Mouse (Mus musculus) kidney, postnatal 25 days (tissue): ENCODE data around the gene Nos1.

ENCODE experiments used
- DNase-seq, 2 experiments: peaks; one replicate each; pipeline ENCODE4 v3.0.0; 2021; ENCODE audit warnings: mixed read lengths in 2 of 2

Nos1 gene

GRCm38 (mm10) chr5:117900921-117901705 lies 120.3 kb downstream of the Nos1 start:
- DNase-seq = peak; percentile 58 to 77

- DNase-seq = no peak
Observed at GRCm38 (mm10) chr5:117903534-117903933, 122.7 kb downstream of the Nos1 start.

GRCm38 (mm10) chr5:117905728-117906127 lies 124.9 kb downstream of the Nos1 start:
- no peak for DNase-seq

GRCm38 (mm10) chr5:117909524-117909923 lies 128.7 kb downstream of the Nos1 start:
- no peak for DNase-seq

GRCm38 (mm10) chr5:117916349-117916748 lies 135.5 kb downstream of the Nos1 start:
- no peak for DNase-seq

- no peak for DNase-seq
Observed at GRCm38 (mm10) chr5:117916906-117917305, 136.1 kb downstream of the Nos1 start.

- no peak for DNase-seq
Observed at GRCm38 (mm10) chr5:117921786-117922528, 141.1 kb downstream of the Nos1 start.

- DNase-seq = no peak
Observed at GRCm38 (mm10) chr5:117923688-117924087, 142.9 kb downstream of the Nos1 start.

- DNase-seq = no peak
Observed at GRCm38 (mm10) chr5:117928553-117928952, 147.7 kb downstream of the Nos1 start.

- DNase-seq = no peak
Observed at GRCm38 (mm10) chr5:117932222-117932621, 151.4 kb downstream of the Nos1 start.

GRCm38 (mm10) chr5:117932862-117933261 lies 152.0 kb downstream of the Nos1 start:
- DNase-seq = peak; percentile 85 to 93

- DNase-seq = no peak
Observed at GRCm38 (mm10) chr5:117936346-117936745, 155.5 kb downstream of the Nos1 start.

- DNase-seq = no peak
Observed at GRCm38 (mm10) chr5:117937186-117937585, 156.4 kb downstream of the Nos1 start.

GRCm38 (mm10) chr5:117938182-117938581 lies 157.3 kb downstream of the Nos1 start:
- peak; percentile 57 to 69 for DNase-seq

- no peak for DNase-seq
Observed at GRCm38 (mm10) chr5:117939402-117939801, 158.6 kb downstream of the Nos1 start.

- DNase-seq = no peak
Observed at GRCm38 (mm10) chr5:117941552-117941951, 160.7 kb downstream of the Nos1 start.

- peak in 1 of 2 experiments; percentile 56 for DNase-seq
Observed at GRCm38 (mm10) chr5:117946605-117947004, 165.8 kb downstream of the Nos1 start.

GRCm38 (mm10) chr5:117949393-117949792 lies 168.6 kb downstream of the Nos1 start:
- DNase-seq = no peak

GRCm38 (mm10) chr5:117953893-117954292 lies 173.1 kb downstream of the Nos1 start:
- DNase-seq = no peak

GRCm38 (mm10) chr5:117954429-117954828 lies 173.6 kb downstream of the Nos1 start:
- DNase-seq = no peak

GRCm38 (mm10) chr5:117955675-117956420 lies 175.0 kb downstream of the Nos1 start:
- peak in 1 of 2 experiments; percentile 56 for DNase-seq

- peak; percentile 72 to 76 for DNase-seq
Observed at GRCm38 (mm10) chr5:117964750-117965149, 183.9 kb downstream of the Nos1 start.

GRCm38 (mm10) chr5:117966956-117967355 lies 186.1 kb downstream of the Nos1 start:
- DNase-seq = peak; percentile 20 to 67
